Mouse (Mus musculus) spleen, postnatal 4 days (tissue): ENCODE results near the gene Gpr1.
"Not testable (repeated sequence)": the region's sequence is repeated elsewhere in the genome, so short reads cannot be mapped to it uniquely, and the experiment has no call there.

Experiments
- DNase-seq, 2 experiments: peaks; one replicate each; pipeline ENCODE4 v3.0.0; 2022; ENCODE audit warnings: low spot score in 2 of 2

The Gpr1 gene

GRCm38 (mm10) chr1:63219277-63219676, 4.9 kb upstream of the Gpr1 start:
- DNase-seq: no peak

GRCm38 (mm10) chr1:63214631-63215030, 288 bp upstream of the Gpr1 start:
- DNase-seq: no peak

GRCm38 (mm10) chr1:63213478-63214270, 669 bp downstream of the Gpr1 start:
- DNase-seq: no peak

- DNase-seq: no peak
Observed at GRCm38 (mm10) chr1:63209861-63210529, 4.3 kb downstream of the Gpr1 start.

GRCm38 (mm10) chr1:63207607-63208006, 6.7 kb downstream of the Gpr1 start:
- DNase-seq: no peak

GRCm38 (mm10) chr1:63204660-63205394, 9.5 kb downstream of the Gpr1 start:
- no peak for DNase-seq

- no peak for DNase-seq
Observed at GRCm38 (mm10) chr1:63203950-63204659, 10.2 kb downstream of the Gpr1 start.

GRCm38 (mm10) chr1:63203471-63203870, 10.9 kb downstream of the Gpr1 start:
- DNase-seq: no peak

- DNase-seq: no peak
Observed at GRCm38 (mm10) chr1:63201672-63202071, 12.7 kb downstream of the Gpr1 start.

- DNase-seq: no peak
Observed at GRCm38 (mm10) chr1:63200322-63200721, 14.0 kb downstream of the Gpr1 start.

GRCm38 (mm10) chr1:63199387-63199786, 15.0 kb downstream of the Gpr1 start:
- no peak for DNase-seq

GRCm38 (mm10) chr1:63195848-63196512, 18.4 kb downstream of the Gpr1 start:
- DNase-seq: no peak

- DNase-seq: no peak
Observed at GRCm38 (mm10) chr1:63192306-63193065, 21.9 kb downstream of the Gpr1 start.

GRCm38 (mm10) chr1:63190851-63191250, 23.5 kb downstream of the Gpr1 start:
- DNase-seq: no peak

GRCm38 (mm10) chr1:63188536-63188935, 25.8 kb downstream of the Gpr1 start:
- no peak for DNase-seq

- not testable (repeated sequence) for DNase-seq
Observed at GRCm38 (mm10) chr1:63185430-63185829, 28.9 kb downstream of the Gpr1 start.

- DNase-seq: peak; percentile 26 to 69
Observed at GRCm38 (mm10) chr1:63182636-63183270, 31.6 kb downstream of the Gpr1 start.

GRCm38 (mm10) chr1:63182212-63182611, 32.1 kb downstream of the Gpr1 start:
- DNase-seq: no peak

- no peak for DNase-seq
Observed at GRCm38 (mm10) chr1:63181480-63181879, 32.9 kb downstream of the Gpr1 start.

GRCm38 (mm10) chr1:63181019-63181418, 33.3 kb downstream of the Gpr1 start:
- DNase-seq: peak; percentile 89 to 95
